Mouse (Mus musculus) testis, adult 2 months (tissue): Measurements from ENCODE around the gene Snap23.

Experiments used
- CTCF ChIP-seq: fragments of 200-500 bp; IDR thresholded peaks from 2 replicates; pipeline ENCODE4 v1.5.1; 2012; ENCODE audit warnings: low read depth, mild to moderate bottlenecking, inconsistent platforms, low read length, moderate library complexity; ENCODE audit not compliant: control insufficient read depth, insufficient read depth, insufficient replicate concordance
- POLR2A ChIP-seq: fragments of 200-500 bp; IDR thresholded peaks from 2 replicates; pipeline ENCODE4 v1.6.1; 2012; ENCODE audit warnings: low read depth, mild to moderate bottlenecking, inconsistent platforms, low read length, moderate library complexity; ENCODE audit not compliant: control insufficient read depth

DNA sequence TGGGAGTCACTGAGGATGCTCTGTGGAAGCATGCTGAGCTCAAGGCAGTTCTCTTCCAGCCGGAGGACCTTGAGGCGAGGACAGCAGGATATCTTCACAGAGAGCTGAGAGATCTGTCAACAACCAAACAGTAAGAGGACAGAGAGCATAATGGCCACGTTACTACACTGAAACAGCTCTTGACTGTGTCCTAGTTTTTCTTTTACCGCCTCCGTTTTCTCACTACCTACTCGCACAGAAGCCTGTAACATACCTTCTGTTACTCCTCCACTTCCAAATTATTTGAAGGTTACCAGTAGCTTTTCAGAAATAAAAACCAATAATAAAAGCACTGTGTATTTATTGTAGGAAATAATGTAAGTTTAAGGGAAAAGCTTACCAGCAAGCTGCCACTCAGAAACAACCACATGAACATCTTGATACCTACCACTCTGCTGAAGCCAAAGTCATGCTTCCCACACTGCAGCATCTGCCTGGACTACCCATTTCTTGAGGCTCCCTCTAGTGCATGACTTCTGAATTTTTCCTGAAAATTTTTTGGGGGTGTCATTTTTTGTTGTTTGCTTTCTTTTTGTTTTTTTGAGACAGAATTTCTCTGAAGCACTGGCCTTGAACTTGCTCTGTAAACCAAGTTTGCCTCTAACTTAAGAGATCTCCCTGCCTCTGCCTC lies 38.7 kb downstream of the Snap23 start:
- TF ChIP-seq CTCF (no peak), POLR2A (no peak)
